Mouse (Mus musculus) frontal cortex, postnatal 25 days (tissue): ENCODE results near the gene Zdhhc22.

Experiments
- DNase-seq, 2 experiments: peaks; one replicate each; pipeline ENCODE4 v3.0.0; 2022; ENCODE audit warnings: low spot score in 2 of 2

The Zdhhc22 gene

GRCm38 (mm10) chr12:86995931-86996330 is 5.7 kb upstream of the Zdhhc22 start:
- no peak for DNase-seq

- DNase-seq = no peak
Observed at GRCm38 (mm10) chr12:86994776-86995175, 4.5 kb upstream of the Zdhhc22 start.

GRCm38 (mm10) chr12:86994166-86994565 is 3.9 kb upstream of the Zdhhc22 start:
- DNase-seq = no peak

GRCm38 (mm10) chr12:86990755-86991110 is 503 bp upstream of the Zdhhc22 start:
- DNase-seq = no peak

- no peak for DNase-seq
Observed at GRCm38 (mm10) chr12:86989378-86989777, 852 bp downstream of the Zdhhc22 start.

GRCm38 (mm10) chr12:86988227-86988626 is 2.0 kb downstream of the Zdhhc22 start:
- DNase-seq = no peak

GRCm38 (mm10) chr12:86986562-86986961 is 3.7 kb downstream of the Zdhhc22 start:
- DNase-seq = no peak

GRCm38 (mm10) chr12:86984194-86984555 is 6.1 kb downstream of the Zdhhc22 start:
- no peak for DNase-seq

GRCm38 (mm10) chr12:86983470-86984193 is 6.6 kb downstream of the Zdhhc22 start:
- peak; percentile 46 to 63 for DNase-seq

- no peak for DNase-seq
Observed at GRCm38 (mm10) chr12:86981180-86981579, 9.1 kb downstream of the Zdhhc22 start.

GRCm38 (mm10) chr12:86977833-86978232 is 12.4 kb downstream of the Zdhhc22 start:
- peak; percentile 45 to 62 for DNase-seq

GRCm38 (mm10) chr12:86976511-86977168 is 13.6 kb downstream of the Zdhhc22 start:
- DNase-seq = no peak

- no peak for DNase-seq
Observed at GRCm38 (mm10) chr12:86975761-86976160, 14.5 kb downstream of the Zdhhc22 start.

- DNase-seq = peak; percentile 70 to 73
Observed at GRCm38 (mm10) chr12:86974387-86975288, 15.6 kb downstream of the Zdhhc22 start.

GRCm38 (mm10) chr12:86973706-86974105 is 16.5 kb downstream of the Zdhhc22 start:
- DNase-seq = no peak

GRCm38 (mm10) chr12:86973216-86973615 is 17.0 kb downstream of the Zdhhc22 start:
- peak; percentile 39 to 59 for DNase-seq

GRCm38 (mm10) chr12:86971089-86971488 is 19.1 kb downstream of the Zdhhc22 start:
- no peak for DNase-seq

- DNase-seq = no peak
Observed at GRCm38 (mm10) chr12:86969220-86969601, 21.0 kb downstream of the Zdhhc22 start.

GRCm38 (mm10) chr12:86968468-86969219 is 21.6 kb downstream of the Zdhhc22 start:
- no peak for DNase-seq

GRCm38 (mm10) chr12:86965237-86965799 is 24.9 kb downstream of the Zdhhc22 start:
- DNase-seq = no peak

- DNase-seq = no peak
Observed at GRCm38 (mm10) chr12:86964278-86965057, 25.8 kb downstream of the Zdhhc22 start.
